Mouse (Mus musculus) G1E (cell line): ENCODE results near the gene Dpm1. TPM values are rescaled to one million over a fixed set of nuclear protein-coding genes. Genes with fewer than 3 reads are reported as not detected.

Source experiments
- ATAC-seq: 2 replicates; pipeline ENCODE4 v1.8.0; 2016; ENCODE audit warnings: mild to moderate bottlenecking; ENCODE audit not compliant: insufficient number of reproducible peaks, poor library complexity, low FRiP score, severe bottlenecking; ENCODE audit errors: extremely low read depth
- DNase-seq: peaks from one replicate; pipeline ENCODE4 v3.0.0; 2012; ENCODE audit warnings: low spot score
- H3K27me3 ChIP-seq: 2 replicates; pipeline ENCODE4 v1.6.1; 2012; ENCODE audit warnings: mild to moderate bottlenecking, low read length, inconsistent platforms; ENCODE audit not compliant: insufficient read depth
- H3K36me3 ChIP-seq: replicated peaks from 2 replicates; pipeline ENCODE3; 2012; ENCODE audit warnings: mild to moderate bottlenecking, inconsistent platforms
- H3K4me1 ChIP-seq: 2 replicates; pipeline ENCODE4 v1.6.1; 2012; ENCODE audit warnings: low read depth, low read length, inconsistent platforms, mixed read lengths; ENCODE audit not compliant: insufficient read depth
- H3K4me3 ChIP-seq: 2 replicates; pipeline ENCODE4 v1.5.1; 2012; ENCODE audit warnings: low read depth, mild to moderate bottlenecking, inconsistent platforms, low read length, moderate library complexity, mixed read lengths
- H3K9me3 ChIP-seq: replicated peaks from 2 replicates; pipeline ENCODE4 v1.6.1; 2012; ENCODE audit warnings: inconsistent platforms
- CTCF ChIP-seq: IDR thresholded peaks from 2 replicates; pipeline ENCODE4 v1.5.1; 2012; ENCODE audit warnings: low read depth, low read length, inconsistent platforms, mixed read lengths
- GATA1 ChIP-seq: IDR thresholded peaks from 2 replicates; pipeline ENCODE4 v1.6.1; 2012; ENCODE audit warnings: borderline replicate concordance, low read length, inconsistent platforms, mixed read lengths
- GATA2 ChIP-seq: IDR thresholded peaks from 2 replicates; pipeline ENCODE4 v1.6.1; 2012; ENCODE audit warnings: low read depth, low read length, inconsistent platforms, borderline replicate concordance
- POLR2AphosphoS5 ChIP-seq: IDR thresholded peaks from 2 replicates; pipeline ENCODE4 v1.6.1; 2012; ENCODE audit warnings: low read depth, low read length, inconsistent platforms; ENCODE audit not compliant: insufficient replicate concordance
- TAL1 ChIP-seq: conservative IDR thresholded peaks from 2 replicates; pipeline ENCODE4 v1.6.1; 2012; ENCODE audit warnings: low read depth, low read length, inconsistent platforms, mixed read lengths
- polyA plus RNA-seq: library from polyadenylated mRNA; stranded (reverse); fragments of >175 nt; gene quantifications from 2 replicates; pipeline ENCODE4 v1.2.3, GENCODE M21; 2012
- total RNA-seq, 2 experiments: library from RNA; stranded (forward) in 1 of 2; stranded (reverse) in 1 of 2; fragments of 200-1000 nt in 1 of 2; fragments of >200 nt in 1 of 2; fragmentation: Nextera tagmentation in 1 of 2; gene quantifications; 2 replicates each; pipeline ENCODE4 v1.2.3; 2014 to 2017

Gene Dpm1
- total and polyA plus RNA-seq, 3 experiments: 49.5 to 56.8 (median 54.3) TPM

- no peak overlapping the region for H3K4me3 ChIP-seq
- ATAC-seq (no peak), DNase-seq (no peak)
- H3K36me3 ChIP-seq: peaks cover 84% of the 10 kb centered on the region
- no peaks in the 10 kb centered on the region for H3K9me3 ChIP-seq
- H3K4me1 ChIP-seq: peaks cover 38% of the 10 kb centered on the region
- no peaks in the 10 kb centered on the region for H3K27me3 ChIP-seq
- TF ChIP-seq POLR2AphosphoS5 (no peak), GATA1 (no peak), TAL1 (no peak), GATA2 (no peak), CTCF (no peak)
Measured at GRCm38 (mm10) chr2:168207883-168208282, 22.5 kb downstream of the Dpm1 start.

GRCm38 (mm10) chr2:168206725-168207644 lies 23.4 kb downstream of the Dpm1 start, which contains the start of gene Adnp:
Gene Adnp (minus strand): TSS chr2:168207112.
- Histone ChIP-seq H3K4me1 (peaks cover 38% of the 10 kb centered on the region), H3K9me3 (no peaks in the 10 kb centered on the region), H3K4me3 (peak within 1 kb of the TSS; percentile 96), H3K27me3 (no peaks in the 10 kb centered on the region), H3K36me3 (peaks cover 84% of the 10 kb centered on the region)
- peak; percentile 81 for DNase-seq
- peak; percentile 64 for ATAC-seq
- TF ChIP-seq GATA1 (no peak), TAL1 (no peak), GATA2 (no peak), POLR2AphosphoS5 (no peak), CTCF (0 out of 2 replicates have a peak, but pooled peaks have one; percentile 17)

GRCm38 (mm10) chr2:168205681-168206631 lies 24.4 kb downstream of the Dpm1 start:
- ATAC-seq (no peak), DNase-seq (peak; percentile 9)
- H3K27me3 ChIP-seq: no peaks in the 10 kb centered on the region
- peaks cover 81% of the 10 kb centered on the region for H3K36me3 ChIP-seq
- peak overlapping the region; percentile 96 for H3K4me3 ChIP-seq
- H3K9me3 ChIP-seq: no peaks in the 10 kb centered on the region
- H3K4me1 ChIP-seq: peaks cover 40% of the 10 kb centered on the region
- TF ChIP-seq POLR2AphosphoS5 (no peak), GATA1 (no peak), CTCF (no peak), TAL1 (no peak), GATA2 (no peak)

GRCm38 (mm10) chr2:168205265-168205664 lies 25.1 kb downstream of the Dpm1 start:
- peak; percentile 67 for ATAC-seq
- peaks cover 81% of the 10 kb centered on the region for H3K36me3 ChIP-seq
- H3K9me3 ChIP-seq: no peaks in the 10 kb centered on the region
- peak overlapping the region; percentile 96 for H3K4me3 ChIP-seq
- TF ChIP-seq CTCF (peak; percentile 83), TAL1 (no peak)
- no peaks in the 10 kb centered on the region for H3K27me3 ChIP-seq
- DNase-seq: peak; percentile 78
- peaks cover 44% of the 10 kb centered on the region for H3K4me1 ChIP-seq

- Histone ChIP-seq H3K36me3 (peaks cover 81% of the 10 kb centered on the region), H3K27me3 (no peaks in the 10 kb centered on the region), H3K4me1 (peaks cover 50% of the 10 kb centered on the region), H3K9me3 (no peaks in the 10 kb centered on the region), H3K4me3 (peak overlapping the region; percentile 96; the same call in 1 of the 2 replicates)
- DNase-seq (no peak), ATAC-seq (no peak)
- TF ChIP-seq CTCF: 0 out of 2 replicates have a peak, but pooled peaks have one; percentile 4
- TF ChIP-seq GATA2: no peak
Measured at GRCm38 (mm10) chr2:168204476-168204999, 25.9 kb downstream of the Dpm1 start.
